Mouse (Mus musculus) lung, postnatal 14 days (tissue): ENCODE measurements around the gene Wfdc11.

Experiments used
- DNase-seq: peaks from one replicate; pipeline ENCODE4 v3.0.0; 2021

Gene Wfdc11

DNA sequence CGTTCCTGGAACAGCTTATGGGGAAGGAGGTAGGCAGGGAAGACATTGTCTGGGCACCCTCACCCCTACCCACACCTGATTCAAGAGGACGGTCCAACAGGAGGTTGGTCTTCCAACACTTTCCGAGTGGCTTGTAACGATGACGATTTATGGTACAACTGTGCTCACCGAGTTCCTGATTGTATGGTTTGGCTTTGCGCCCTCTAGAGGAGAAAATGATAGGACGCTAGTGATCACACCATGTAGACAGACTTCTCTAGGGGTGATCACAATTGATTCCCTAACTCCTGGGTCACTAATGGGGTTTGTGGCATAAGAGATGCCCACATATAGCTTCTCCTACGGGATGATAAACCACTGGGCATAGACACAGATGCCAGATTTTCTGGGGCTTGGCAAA is 38.6 kb downstream of the Wfdc11 start:
- no peak for DNase-seq

DNA sequence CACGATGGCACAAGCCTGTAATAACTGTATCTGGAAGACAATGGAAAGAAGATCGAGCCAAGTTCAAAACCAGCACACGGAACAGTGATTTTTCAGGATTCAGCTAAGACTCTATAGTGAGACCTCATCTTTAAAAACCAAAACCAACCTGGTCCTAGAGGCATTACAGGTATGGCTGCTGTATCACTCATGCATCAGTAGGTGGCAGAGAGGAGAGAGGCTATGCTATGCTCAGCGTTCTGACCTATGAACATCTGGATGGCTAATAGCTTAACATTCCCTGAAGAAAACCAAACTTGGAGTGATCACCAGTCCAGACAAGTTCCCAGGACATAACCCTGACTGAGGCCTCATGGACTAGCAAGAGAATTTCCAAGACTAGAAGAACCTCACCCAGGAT is 52.1 kb downstream of the Wfdc11 start:
- no peak for DNase-seq

DNA sequence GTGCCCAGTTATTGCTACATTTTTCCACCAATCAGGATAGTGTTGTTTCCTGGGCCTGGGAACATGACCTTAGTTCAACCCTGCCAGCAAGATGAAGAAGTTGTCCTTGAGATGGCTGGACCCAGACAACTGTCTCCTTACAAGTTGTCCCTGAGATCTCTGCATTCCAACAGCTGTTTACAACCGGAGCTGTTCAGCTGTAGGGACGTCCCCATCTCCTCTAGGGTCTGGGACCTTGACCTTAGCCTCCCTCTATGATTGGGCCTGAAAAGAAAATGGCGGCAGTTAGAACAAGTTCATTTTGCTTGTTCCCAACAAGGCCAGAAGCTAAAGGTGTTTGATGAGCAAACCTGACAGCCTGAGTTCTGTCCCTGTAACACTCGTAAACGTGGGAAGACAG is 54.8 kb downstream of the Wfdc11 start:
- DNase-seq = no peak

DNA sequence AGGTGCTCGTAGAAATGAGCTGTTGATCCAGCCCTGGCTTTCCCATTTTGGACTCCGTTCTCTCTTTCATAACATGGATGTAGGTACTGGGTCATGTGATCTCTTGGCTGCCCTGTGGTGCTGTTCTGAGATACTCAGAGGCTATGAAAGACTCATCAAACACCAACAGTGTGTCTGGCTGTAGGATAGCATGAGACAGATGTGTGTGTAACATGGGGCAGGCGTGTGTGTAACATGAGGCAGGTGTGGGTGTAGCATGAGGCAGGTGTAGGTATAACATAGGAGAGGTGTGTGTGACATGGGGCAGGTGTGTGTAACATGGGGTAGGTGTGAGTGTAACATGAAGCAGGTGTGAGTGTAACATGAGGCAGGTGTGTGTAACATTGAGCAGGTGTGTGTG is 58.5 kb downstream of the Wfdc11 start:
- DNase-seq = no peak

- DNase-seq = peak; percentile 76
Measured at GRCm38 (mm10) chr2:164613471-164613870, 60.4 kb downstream of the Wfdc11 start, which contains the start of the genes Wfdc6b and Wfdc8. Gene Wfdc6b, plus strand, starts transcription at chr2:164613522. Gene Wfdc8, minus strand, starts transcription at chr2:164613626.
